Mouse (Mus musculus): ENCODE data around the gene Gripap1.
"Not testable (repeated sequence)": the region's sequence is repeated elsewhere in the genome, so short reads cannot be mapped to it uniquely, and the experiment has no call there.

Gene Gripap1

GRCm38 (mm10) chrX:7789542-7790136, at the start of gene Gripap1:
TSS of gene Gripap1 (plus strand) at chrX:7789765.
- peak; percentile 68 to 73 for DNase-seq

DNA sequence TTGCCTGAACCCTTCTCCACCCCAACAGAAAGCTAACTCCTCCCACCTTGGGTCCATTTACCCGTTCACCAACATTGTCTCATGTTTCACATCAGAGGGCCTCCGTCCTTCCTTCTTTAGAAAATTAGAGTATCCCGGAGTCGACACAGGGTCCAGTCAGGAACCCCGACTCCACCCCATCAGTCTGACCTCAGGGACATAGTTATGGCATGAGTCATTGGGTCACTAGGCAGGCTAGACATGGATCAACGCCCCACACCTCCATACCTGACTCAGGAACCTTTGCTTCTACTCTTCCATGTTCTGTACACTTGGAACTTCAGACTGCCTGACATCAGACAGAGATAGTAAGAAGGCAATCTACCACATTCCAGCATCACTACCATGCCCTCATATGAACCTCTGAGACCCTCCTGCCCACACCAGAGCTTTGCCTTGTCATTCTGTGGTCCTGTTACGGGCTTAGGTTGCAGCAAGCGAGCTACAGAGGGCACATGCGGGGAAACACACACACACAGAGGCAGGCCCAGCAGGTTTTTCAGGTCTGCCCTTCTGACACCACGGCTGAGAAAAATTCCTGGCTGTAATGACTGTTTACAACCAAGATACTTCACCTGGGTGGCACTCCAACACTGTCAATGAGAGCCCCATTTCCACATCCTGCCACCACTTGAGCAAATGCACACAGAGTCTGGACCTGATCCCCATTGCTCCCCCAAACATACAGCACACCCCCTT, 49.3 kb upstream of the Gripap1 start:
- DNase-seq, result no peak

- no peak for DNase-seq
Observed at GRCm38 (mm10) chrX:7741103-7741502, 48.5 kb upstream of the Gripap1 start.

GRCm38 (mm10) chrX:7743470-7743869, 46.1 kb upstream of the Gripap1 start:
- no peak for DNase-seq

DNA sequence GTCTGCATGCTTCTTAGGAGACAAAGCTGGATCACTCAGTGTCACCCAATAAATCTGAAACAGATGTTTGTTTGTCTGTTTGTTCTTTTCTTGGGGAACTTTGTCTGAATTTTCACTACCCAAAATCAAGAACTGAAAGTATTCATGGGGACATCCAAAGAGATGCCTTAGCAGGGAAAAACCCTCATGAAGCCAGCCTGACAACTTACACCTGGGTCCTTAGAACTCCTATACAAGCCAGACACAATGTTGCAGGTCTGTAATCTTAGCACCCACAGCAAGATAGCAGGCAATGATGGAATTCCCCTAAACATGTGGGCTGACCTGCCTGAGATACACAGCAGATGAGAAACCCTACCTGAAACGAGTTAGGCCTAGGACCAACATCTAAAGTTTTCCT, 44.6 kb upstream of the Gripap1 start:
- DNase-seq, result no peak

DNA sequence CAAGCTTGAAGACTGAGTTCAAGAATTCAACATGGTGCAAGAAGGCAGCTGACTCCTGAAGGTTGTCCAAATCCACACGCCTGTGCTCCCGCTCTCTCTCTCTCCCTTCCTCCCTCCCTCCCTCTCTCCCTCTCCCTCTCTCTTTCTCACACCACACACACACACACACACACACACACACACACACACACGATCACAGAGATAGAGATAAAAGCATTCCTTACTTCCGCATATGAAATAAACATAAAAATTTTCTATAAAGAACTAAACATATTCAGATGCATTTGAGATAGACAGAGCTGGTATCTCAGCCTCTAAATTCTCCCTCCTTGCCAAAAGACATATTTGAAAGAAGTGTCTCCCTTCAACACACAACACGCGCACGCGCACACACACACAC, 44.1 kb upstream of the Gripap1 start:
- DNase-seq, result no peak

DNA sequence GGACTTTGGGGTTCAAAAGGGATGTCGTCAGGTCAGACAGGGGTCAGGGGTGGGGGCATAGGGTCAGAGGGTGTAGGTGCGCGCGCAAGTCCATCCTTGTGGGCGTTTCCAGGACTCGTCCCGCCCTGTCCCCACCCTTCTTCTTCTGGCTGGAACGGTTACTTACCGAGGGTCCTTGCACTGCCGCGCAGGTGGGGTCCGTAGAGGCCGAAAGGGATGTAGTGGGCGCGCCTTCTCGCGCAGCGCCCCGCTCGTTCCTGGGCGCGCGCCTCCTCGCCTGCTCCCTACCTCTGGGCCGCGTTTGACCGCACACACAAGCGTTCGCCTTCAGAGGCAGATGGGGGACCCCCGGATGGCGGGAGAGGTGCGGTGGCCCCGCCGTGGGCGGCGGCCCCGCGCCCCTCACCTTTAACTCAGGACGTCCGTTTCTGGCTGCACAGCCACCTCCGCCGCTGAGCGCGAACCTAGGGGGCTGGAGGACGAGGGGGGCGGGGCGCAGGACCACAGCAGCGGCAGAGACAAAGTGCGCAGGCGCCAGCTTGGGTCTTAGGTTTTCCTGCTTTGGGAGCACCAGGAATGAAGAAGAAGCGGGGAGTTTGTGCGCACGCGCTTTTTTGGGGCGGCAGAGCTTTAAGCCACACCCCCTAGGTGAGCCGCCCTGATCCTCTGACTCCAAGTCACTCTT, 39.0 kb upstream of the Gripap1 start, which contains the start of gene Ccdc120:
TSS of gene Ccdc120 (minus strand) at position 474 of the 685 bp plus-strand sequence.
- no peak for DNase-seq

DNA sequence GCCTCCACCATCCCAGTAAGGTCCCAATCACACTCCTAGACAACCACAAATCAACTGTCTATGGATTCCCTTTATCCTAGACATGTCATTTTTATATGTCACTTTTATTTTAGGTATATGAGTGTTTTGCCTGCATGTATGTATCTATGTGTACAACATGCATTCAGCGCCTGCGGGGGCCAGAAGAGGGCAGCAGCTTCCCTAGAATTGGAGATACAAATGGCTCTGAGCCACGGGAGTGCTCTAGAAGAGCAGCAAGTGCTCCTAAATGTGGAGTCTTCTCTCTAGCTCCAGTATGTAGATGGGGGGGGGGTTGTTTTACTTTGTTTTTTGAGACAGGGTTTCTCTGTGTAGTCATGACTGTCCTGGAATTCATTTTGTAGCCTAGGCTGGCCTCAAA, 35.9 kb upstream of the Gripap1 start:
- DNase-seq, result not testable (repeated sequence)

GRCm38 (mm10) chrX:7762137-7762920, 27.2 kb upstream of the Gripap1 start, which contains the start of gene Tfe3:
TSS of gene Tfe3 (plus strand) at chrX:7762560.
- peak; percentile 69 to 83 for DNase-seq

DNA sequence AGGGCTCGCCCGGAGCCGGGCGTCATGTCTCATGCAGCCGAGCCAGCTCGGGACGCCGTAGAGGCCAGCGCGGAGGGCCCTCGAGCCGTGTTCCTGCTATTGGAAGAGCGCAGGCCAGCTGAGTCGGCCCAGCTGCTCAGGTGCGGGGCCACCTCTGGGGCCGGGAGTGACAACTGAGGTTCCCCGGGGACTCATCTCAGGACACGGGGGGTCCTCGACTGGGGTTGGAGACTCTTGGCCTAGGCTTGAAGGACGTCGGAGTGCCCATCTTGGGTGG, 26.7 kb upstream of the Gripap1 start:
- no peak for DNase-seq

DNA sequence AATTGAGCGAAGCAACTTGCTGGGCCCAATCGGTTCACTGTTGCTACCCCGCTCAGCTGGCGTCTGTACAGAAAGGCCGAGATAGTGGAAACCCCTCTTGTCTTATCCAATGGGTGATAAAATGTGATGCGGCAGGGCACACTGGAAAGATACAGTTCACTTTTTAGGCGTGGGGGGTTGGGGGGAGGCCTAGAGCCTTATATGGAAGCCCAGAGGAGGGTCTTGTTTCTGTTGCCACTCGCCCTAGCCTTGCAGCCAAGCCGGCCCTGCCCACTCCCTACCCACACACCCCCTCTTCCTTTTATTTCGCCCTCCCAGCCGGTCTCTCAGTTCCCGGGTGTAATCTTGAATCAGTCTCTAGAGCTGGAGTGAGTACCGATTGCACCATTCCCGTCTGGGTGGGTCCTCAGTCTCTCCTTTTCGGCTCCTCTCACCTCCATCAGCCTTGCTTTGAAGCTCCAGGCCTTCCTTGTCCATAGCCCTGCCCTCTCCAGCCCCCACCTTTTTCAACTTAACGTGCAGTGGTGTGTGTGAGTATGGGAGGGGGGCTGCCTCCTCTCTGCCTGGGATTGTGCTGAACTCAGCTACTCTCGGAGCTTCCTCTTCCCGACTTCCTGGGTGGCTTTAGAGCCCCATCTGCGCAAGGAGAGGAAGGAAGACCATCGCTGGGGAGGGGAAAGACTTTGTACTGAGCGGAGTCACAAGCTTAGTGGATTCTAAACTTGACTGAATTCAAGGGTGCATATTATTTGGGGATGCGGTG, 25.8 kb upstream of the Gripap1 start:
- peak in 1 of 2 experiments; percentile 12 for DNase-seq

GRCm38 (mm10) chrX:7764657-7765280, 24.8 kb upstream of the Gripap1 start:
- DNase-seq, result no peak

DNA sequence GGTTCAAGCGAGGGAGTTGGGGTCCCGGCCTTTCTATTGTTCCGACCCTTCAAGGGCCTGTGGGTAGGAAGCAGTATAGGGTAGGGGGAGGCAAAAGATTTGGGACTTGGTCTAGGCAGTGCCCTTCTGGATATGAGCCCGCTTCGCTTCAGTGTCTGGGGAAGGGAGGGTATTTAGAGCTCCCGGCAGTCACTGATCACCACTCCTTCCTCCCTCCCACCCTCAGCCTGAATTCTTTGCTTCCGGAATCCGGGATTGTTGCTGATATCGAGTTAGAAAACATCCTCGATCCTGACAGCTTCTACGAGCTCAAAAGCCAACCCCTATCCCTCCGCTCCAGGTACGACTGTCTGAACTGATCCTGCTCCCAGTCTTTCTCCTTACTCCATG, 24.3 kb upstream of the Gripap1 start:
- no peak for DNase-seq

DNA sequence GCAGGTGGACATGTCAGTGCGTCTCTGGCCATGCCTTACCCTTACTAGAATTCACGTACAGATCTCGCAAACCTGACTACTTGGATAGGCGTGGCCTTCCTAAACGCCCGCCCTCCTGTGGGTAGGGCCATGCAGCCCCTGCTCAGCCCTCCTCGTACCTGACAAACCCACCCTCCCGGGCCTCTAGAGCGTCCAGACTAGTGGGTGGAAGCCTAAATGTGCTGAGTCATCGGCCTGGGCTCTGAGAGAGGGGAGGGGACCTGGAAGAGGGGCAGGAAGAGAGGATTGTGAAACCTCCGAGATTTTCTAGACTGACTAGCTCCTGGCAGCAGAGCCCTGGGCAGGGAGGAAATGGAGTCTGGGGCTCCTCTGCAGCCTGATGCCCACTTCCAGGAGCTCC, 23.8 kb upstream of the Gripap1 start:
- DNase-seq, result no peak

DNA sequence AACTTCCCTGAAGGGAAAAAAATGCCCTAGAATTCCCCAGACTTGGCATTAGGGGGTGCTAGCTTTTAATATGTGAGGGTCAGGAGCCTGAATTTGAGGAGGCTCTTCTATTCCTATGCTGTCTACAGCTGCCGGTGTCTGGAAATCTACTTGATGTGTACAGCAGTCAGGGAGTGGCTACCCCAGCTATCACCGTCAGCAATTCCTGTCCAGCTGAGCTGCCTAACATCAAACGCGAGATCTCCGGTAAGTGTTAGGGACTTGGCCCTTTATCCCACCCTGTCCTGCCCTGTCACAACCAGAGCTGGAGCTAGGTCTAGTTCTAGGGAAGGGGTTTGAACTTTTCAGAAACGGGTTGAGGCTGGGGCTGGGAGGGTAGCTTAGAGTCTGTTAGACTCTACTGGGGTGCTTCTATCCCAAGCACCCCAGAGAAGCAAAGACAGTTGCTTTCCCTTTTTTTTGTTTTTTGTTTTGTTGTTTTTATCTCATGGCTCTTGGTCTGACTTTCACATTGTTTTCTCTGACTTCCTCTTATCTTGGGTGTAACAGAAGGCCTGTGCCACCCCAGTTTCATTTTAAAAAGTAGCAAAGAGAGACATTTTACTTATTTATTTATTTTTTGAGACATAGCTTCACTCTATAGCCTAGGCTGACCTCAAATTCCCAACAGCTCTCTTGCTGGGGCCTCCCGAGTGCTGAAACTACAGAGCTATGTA, 20.1 kb upstream of the Gripap1 start:
- DNase-seq, result no peak

DNA sequence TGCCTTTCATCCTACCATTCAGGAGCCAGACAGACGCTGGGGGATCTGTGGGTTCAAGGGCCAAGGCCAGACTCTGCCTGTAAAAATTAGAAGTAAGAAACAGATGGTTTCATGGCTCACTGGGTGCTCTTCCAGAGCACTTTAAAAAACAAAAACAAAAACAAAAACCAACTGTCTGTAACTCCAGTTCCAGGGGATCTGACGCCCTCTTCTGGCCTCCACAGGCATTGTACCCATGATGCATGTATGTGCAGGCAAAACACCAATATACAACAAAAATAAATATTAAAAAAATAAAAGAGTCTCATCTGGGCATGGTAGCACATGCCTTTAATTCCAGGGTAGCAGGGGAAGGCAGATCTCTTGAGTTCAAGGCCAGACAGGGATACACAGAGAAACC, 16.8 kb upstream of the Gripap1 start:
- DNase-seq, result no peak

- no peak for DNase-seq
Observed at GRCm38 (mm10) chrX:7775501-7776205, 13.9 kb upstream of the Gripap1 start.

DNA sequence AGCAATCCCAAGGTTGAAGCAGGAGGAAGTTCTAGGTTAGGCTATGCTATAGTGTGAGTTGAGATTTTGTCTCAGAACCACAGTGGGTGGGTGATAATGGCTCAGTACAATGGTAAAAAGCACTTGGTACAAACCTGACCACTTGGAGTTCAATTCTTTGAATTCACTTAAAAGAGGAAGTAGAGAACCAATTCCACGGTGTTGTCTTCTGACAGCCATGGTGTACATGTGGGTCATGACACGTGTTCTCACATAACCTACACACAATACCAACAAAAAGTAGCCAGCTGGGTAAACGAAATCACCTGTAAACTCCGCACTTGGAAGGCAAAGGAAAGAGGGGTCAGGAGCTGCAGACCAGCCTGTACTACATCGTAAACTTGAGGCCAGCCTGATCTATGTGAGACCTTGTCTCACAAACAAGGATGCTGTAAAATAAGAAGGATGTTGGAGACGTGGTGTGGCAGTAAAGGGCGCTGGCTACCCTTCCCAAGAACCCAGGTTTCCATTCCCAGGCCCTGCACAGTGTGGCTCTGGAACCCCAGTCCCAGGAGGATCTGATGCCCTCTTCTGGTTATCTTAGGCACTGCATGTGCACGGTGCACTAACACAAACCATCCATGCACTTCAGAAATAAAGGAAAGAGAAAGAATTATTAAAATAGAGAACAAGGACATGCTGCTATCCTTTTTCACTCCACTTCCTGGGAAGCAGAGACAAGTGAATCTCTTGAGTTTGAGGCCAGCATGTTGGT, 13.1 kb upstream of the Gripap1 start:
- DNase-seq, result no peak

- no peak for DNase-seq
Observed at GRCm38 (mm10) chrX:7778450-7779244, 10.9 kb upstream of the Gripap1 start.

All from thymus, adult 18-20 months (tissue).